Mouse (Mus musculus) monocyte, adult 5-6 weeks (primary cell): ENCODE measurements at regions not wholly inside any gene's neighbourhood (a gene's known extent, or its start where the extent isn't known, plus 50 kb on each side); places are given as distances from the start of the nearest gene placed in this dataset.

Experiments used
- ATAC-seq: fragments of 153-309, 156-312 bp; replicated peaks from 2 replicates; pipeline ENCODE4 v1.8.0; 2017; ENCODE audit warnings: mild to moderate bottlenecking; ENCODE audit not compliant: low TSS enrichment, insufficient number of reproducible peaks, severe bottlenecking, poor library complexity, low FRiP score

GRCm38 (mm10) chr11:71447841-71448745, 217.6 kb upstream of the Nlrp1b start:
- no peak for ATAC-seq

DNA sequence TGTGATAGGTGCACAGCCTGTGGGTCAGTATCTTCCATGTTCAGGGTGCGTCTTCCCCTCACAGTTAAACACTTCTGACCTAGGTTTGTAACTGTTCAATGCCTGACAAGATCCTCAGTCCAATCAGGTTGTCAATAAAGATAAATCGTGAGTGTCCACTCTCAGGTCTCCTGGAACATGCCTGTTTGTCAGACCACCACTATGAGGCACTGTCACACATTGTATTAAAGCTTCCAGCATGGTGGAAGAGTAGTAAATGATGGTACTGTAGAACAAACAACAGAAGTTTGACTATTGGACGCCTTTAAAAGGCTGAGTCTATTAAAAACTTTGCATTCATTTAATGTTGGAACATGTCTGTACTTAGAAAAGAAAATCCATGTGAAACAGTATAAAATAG, 249.6 kb upstream of the Nlrp1b start:
- no peak for ATAC-seq

- ATAC-seq: no peak
These were observed 251.9 kb upstream of the Wscd1 start for GRCm38 (mm10) chr11:71497863-71498262.

DNA sequence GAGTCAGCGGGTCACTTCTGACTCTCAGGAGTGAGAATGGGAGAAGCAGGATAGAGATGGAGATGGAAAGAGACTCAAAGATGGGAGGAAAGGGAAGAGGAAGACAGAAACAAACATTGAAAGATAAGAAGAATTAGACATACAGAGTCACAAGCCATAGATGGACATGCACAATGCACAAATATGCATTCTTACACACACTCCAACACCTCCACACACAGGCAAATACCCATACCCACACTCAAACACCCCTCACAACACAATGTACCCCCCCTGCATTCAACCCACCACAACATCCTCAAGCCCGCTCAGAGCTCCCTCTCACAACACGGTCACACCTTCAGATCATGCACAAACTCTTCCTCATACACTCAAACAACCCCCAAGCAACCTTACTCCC, 251.4 kb upstream of the Wscd1 start:
- ATAC-seq: no peak

DNA sequence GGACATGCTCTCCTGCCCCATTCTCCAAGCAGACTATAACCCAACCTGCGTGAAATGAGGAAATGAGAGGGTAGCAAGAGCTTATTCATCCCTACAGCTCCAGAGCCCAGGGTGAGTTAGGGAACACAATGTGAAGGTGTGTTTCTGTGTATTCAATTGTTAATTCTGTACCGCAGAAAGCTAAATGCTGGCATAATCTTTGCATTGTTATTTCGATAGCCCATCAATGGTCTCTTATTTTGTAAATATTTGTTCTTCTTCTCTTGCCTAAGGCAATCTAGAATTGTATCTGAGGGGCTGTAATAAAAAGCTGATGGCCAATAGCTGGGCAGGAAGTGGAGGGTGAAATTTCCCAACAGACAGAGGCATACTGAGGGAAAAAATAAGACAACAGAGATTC, 247.6 kb upstream of the Wscd1 start:
- no peak for ATAC-seq

DNA sequence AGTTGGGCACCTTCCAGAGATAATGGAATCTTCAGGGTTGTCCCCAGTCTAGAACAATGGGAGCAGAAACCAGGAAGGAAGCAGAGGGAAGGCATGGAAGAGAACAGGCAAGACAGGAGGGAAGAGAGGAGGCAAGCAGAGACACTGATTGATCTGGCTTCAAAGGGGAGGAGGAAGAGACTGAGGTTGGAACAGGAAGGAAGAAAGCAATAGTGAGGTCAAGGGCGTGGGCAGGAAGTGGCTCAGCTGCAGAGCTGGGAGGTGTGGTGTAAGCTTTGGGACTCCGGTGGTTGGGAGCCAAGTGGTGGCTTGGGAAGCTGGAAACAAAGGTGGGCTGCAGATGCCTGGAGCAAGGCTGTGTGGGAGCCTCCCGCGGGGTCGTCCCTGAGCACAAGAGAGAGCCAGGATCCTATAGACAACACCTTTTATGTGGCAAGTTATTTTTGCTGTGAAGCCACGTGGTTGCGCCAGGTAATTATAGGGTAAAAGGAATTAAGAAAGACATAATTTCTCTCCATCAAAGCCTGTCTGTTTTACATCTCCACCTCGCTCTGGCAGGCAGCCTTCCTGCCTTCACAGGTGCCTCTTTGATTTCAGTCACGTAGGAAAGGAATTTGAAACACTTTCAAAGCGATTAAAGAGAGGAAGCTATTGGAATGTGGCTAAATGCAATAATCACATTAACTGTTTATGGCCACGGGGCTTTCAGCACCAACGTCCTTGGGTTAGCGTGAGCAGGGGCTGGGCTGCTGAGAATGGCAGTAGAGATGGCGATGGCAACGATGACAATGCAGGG, 237.3 kb upstream of the Wscd1 start:
- ATAC-seq: no peak

DNA sequence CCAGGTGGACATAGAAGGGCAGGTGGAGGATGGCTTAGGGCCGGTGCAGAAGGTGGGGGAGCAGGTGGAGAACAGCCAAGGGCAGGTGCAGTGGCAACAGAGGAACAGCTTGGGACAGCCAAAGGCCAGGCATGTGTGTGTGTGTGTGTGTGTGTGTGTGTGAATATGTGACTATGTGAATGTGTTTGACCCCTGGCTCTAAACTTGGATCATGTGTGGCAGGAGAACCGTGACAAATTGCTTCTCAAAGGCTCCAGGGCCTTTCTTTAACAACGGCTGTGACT, 236.7 kb upstream of the Wscd1 start:
- ATAC-seq: no peak

GRCm38 (mm10) chr11:71515264-71515663, 234.5 kb upstream of the Wscd1 start:
- no peak for ATAC-seq

- no peak for ATAC-seq
These were observed 232.3 kb upstream of the Wscd1 start for GRCm38 (mm10) chr11:71517377-71517776.

- no peak for ATAC-seq
These were observed 222.0 kb upstream of the Wscd1 start for GRCm38 (mm10) chr11:71527691-71528090.

DNA sequence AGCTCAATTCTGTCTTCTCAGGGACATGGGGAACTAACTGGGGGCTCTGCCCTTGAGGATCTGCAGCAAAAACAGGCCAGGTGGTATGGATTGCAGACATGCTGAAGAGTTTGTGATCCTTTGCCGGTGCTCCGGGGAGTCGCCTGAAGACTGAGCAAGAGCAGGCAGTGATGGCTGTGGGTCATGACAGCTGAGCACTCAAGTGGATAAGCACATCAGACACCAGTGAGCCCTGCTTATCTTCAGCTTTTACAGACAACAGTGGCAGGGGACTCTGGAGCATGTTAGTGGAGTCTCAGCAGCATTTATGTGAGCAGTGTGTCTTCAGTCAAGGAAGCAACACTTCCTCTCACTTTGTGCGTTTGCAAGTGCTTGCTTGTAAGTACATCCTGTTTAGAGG, 221.1 kb upstream of the Wscd1 start:
- ATAC-seq: no peak

- no peak for ATAC-seq
These were observed 208.4 kb upstream of the Wscd1 start for GRCm38 (mm10) chr11:71541178-71541845.

DNA sequence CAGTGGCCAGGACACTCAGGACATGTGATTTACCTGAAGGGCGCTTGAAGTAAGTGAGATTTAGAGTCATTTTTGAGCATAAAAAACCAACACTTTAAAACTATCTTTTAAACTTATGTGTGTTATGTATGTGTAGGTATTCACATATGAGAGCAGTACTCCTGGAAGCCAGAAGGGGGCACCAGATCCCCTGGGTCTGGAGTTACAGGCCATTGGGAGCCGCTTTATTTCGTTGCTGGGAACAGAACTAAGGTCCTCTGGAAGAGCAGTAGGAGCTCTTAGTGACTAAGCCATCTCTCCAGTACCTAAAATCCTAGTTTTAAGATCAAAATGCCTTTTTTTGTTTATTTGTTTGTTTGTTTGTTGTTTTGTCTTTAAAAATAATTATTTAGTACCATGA, 192.3 kb upstream of the Wscd1 start:
- no peak for ATAC-seq

DNA sequence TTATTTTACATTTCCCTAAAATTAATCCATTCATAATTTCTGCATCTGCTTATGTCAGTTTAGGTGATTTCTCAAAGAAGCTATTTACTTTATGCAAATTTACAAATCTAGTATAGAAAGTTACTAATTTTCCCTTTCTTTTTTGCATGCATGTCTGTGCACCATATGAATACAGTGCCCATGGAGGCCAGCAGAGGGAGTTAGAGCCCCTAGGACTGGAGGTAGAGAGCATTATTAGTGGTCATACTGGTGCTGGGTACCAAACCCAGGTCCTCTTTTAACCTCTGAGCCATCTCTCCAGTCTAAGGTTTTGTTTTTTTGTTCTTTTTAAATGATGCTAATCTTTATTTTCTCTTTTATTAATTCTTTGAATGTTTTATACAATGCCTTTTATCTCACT, 184.9 kb upstream of the Wscd1 start:
- no peak for ATAC-seq

DNA sequence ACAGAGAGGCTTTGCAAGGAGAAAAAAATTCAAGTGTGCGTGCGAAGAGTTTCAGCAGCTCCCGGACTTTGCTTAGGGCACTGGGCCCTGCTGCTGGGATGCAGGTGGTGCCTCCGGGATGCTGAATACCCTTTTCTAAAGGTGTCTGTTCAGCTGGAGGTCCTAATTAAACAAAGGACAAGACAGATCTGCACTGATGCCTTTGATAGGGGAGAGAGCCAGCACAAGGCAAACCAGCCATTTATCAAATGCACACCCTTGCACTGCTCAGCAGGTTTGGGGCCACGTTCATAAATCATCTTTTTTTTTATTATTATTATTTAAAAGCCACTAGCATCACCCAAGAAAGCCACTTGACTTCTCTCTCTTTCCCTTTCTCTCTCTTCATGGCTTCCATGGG, 172.9 kb upstream of the Wscd1 start:
- ATAC-seq: no peak

GRCm38 (mm10) chr11:71581775-71582174, 167.9 kb upstream of the Wscd1 start:
- no peak for ATAC-seq

GRCm38 (mm10) chr11:71591014-71591413, 158.7 kb upstream of the Wscd1 start:
- no peak for ATAC-seq

GRCm38 (mm10) chr11:71594250-71594847, 155.4 kb upstream of the Wscd1 start:
- ATAC-seq: no peak

DNA sequence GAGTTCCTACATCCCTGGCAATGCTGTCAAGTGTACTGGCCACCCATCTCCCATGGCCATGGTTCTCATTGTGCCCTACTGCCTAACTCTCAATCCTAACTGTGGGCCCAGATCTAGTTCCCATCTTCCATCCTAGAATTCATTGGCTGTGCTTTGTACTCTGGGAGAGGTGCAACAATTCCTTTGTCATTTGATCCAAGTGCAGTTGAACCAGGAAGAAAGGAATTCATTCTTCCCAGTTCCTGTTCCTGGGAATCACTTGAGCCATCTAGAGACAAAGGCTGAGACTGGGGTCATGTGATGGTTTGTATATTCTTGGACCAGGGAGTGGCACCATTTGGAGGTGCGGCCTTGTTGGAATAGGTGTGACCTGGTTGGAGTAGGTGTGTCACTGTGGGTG, 152.0 kb upstream of the Wscd1 start:
- no peak for ATAC-seq
